Mouse (Mus musculus) adrenal gland, adult 18-20 months (tissue): ENCODE data around the gene Hectd4. TPM values are rescaled to one million over a fixed set of nuclear protein-coding genes. Genes with fewer than 3 reads are reported as not detected.
"Not testable (repeated sequence)": the region's sequence is repeated elsewhere in the genome, so short reads cannot be mapped to it uniquely, and the experiment has no call there.

Source experiments
- DNase-seq, 2 experiments: peaks; one replicate each; pipeline ENCODE4 v3.0.0; 2021 to 2022; ENCODE audit warnings: low spot score in 2 of 2
- total RNA-seq, 2 experiments: library from RNA; stranded (reverse); gene quantifications; 1 replicate in 1 of 2; 2 replicates in 1 of 2; pipeline ENCODE4 v1.2.3; 2021

The Hectd4 gene
- total RNA-seq, 2 experiments from 2014 or later: 17.6 to 20.4 TPM

GRCm38 (mm10) chr5:121205537-121206130 is 14.4 kb upstream of the Hectd4 start:
- DNase-seq: not testable (repeated sequence)

GRCm38 (mm10) chr5:121206540-121206939 is 13.5 kb upstream of the Hectd4 start:
- no peak for DNase-seq

- DNase-seq: no peak
These were observed 13.0 kb upstream of the Hectd4 start for GRCm38 (mm10) chr5:121206984-121207383.

- no peak for DNase-seq
These were observed 10.0 kb upstream of the Hectd4 start for GRCm38 (mm10) chr5:121209755-121210600.

- DNase-seq: no peak
These were observed 9.5 kb upstream of the Hectd4 start for GRCm38 (mm10) chr5:121210601-121210924.

- DNase-seq: no peak
These were observed 7.9 kb upstream of the Hectd4 start for GRCm38 (mm10) chr5:121212108-121212507.

GRCm38 (mm10) chr5:121214707-121215106 is 5.3 kb upstream of the Hectd4 start:
- DNase-seq: no peak

- DNase-seq: peak; percentile 69 to 72
These were observed 4.5 kb upstream of the Hectd4 start for GRCm38 (mm10) chr5:121215380-121216125.

GRCm38 (mm10) chr5:121216126-121216446 is 3.9 kb upstream of the Hectd4 start:
- peak in 1 of 2 experiments; percentile 42 for DNase-seq

GRCm38 (mm10) chr5:121216584-121217312 is 3.3 kb upstream of the Hectd4 start:
- DNase-seq: not testable (repeated sequence)

- DNase-seq: no peak
These were observed 2.7 kb upstream of the Hectd4 start for GRCm38 (mm10) chr5:121217313-121217634.

GRCm38 (mm10) chr5:121219190-121219589 is 829 bp upstream of the Hectd4 start:
- DNase-seq: no peak

GRCm38 (mm10) chr5:121220732-121221301 is 798 bp downstream of the Hectd4 start:
- DNase-seq: no peak

- DNase-seq: no peak
These were observed 1.4 kb downstream of the Hectd4 start for GRCm38 (mm10) chr5:121221328-121221850.

- DNase-seq: not testable (repeated sequence)
These were observed 4.0 kb downstream of the Hectd4 start for GRCm38 (mm10) chr5:121224020-121224419.

- no peak for DNase-seq
These were observed 4.8 kb downstream of the Hectd4 start for GRCm38 (mm10) chr5:121224856-121225255.

- DNase-seq: no peak
These were observed 5.8 kb downstream of the Hectd4 start for GRCm38 (mm10) chr5:121225854-121226253.

GRCm38 (mm10) chr5:121226406-121226805 is 6.4 kb downstream of the Hectd4 start:
- DNase-seq: no peak

GRCm38 (mm10) chr5:121226845-121227244 is 6.8 kb downstream of the Hectd4 start:
- DNase-seq: no peak

GRCm38 (mm10) chr5:121227330-121227729 is 7.3 kb downstream of the Hectd4 start:
- DNase-seq: not testable (repeated sequence)

- DNase-seq: no peak
These were observed 9.2 kb downstream of the Hectd4 start for GRCm38 (mm10) chr5:121229182-121229581.
